ENCODE assay signal across 7 mouse cellular contexts in the genomic region with DNA sequence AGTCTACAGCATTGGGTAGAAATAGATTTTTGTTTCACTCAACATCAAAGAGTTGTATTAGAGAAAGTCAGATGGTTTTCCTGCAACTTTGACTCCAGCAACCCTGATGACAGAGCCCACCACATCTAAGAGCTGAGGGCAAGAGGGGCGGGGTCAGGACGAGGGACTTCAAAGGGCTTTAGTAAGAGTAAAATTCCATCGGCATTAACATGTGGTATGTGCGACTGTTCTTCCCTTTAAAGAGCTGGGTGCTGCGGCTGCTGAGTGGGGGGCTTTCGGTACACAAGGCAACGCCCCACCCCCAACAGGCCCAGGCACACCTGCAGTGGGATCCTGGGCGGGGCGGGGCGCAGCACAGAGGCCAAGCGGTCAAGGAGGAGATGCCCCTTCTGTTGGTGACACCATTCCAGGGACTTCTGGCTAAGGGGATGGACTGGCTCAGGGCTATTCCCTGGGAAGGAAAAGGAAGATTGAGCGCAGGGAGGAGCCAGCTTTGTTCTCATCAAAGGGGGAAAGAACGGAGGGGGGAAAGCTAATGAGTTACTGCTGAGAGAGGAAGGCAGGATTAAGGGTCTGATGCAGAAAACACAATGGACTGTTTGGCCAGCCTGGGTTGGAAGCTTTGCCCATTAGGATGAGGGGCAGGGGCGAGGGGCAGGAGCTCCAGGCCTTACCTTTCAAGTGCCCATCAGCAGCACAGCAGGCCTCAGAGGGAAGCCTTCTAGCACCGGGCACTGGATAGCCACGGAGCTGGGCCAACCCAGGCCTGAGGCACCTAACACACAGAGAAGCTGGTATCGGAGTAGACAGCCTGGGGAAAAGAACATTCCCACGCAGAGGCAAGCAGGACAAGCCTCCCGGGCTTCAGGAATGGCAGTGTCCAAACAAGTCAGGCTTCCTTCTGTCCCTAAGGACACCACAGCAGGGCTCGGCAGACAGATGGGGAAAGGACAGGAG.
DNase-seq lines count a peak whose midpoint lies in the region; ATAC-seq lines count a peak whose summit lies in the region.

No protein-coding gene starts in this region.

- peak; percentile 52 for DNase-seq in Muller cell, postnatal 12 days (ENCODE audit: inconsistent ontology term)
- peak; percentile 56 for DNase-seq in forelimb bud, embryonic 11.5 days (ENCODE audit: low read depth, low spot score)
- DNase-seq in naive thymus-derived CD4-positive, alpha-beta T cell, adult 2 months (ENCODE audit: low read depth), result peak; percentile 85
- DNase-seq in adrenal gland, postnatal 14 days, result no peak
- no peak for DNase-seq in ovary, adult 18-20 months (ENCODE audit: low spot score)
- no peak for DNase-seq in lung, postnatal 36 days

- ATAC-seq in CD4-positive, CD25-positive, alpha-beta regulatory T cell, adult 4 months, result peak; percentile 57

Comparison
In these comparisons a context has a peak if more than half of its experiments do, and no peak if none do; other contexts are left out.
1. DNase-seq: peak in Muller cell, postnatal 12 days (single experiment), forelimb bud, embryonic 11.5 days (single experiment) and naive thymus-derived CD4-positive, alpha-beta T cell, adult 2 months (single experiment); none in adrenal gland, postnatal 14 days (single experiment), ovary, adult 18-20 months (single experiment) and lung, postnatal 36 days (single experiment).